Mouse (Mus musculus) left cerebral cortex, postnatal 14 days (tissue): ENCODE results near the gene Zbtb2. TPM values are rescaled to one million over a fixed set of nuclear protein-coding genes. Genes with fewer than 3 reads are reported as not detected.

Source experiments
- DNase-seq, 2 experiments: peaks; one replicate each; pipeline ENCODE4 v3.0.0; 2021 to 2022; ENCODE audit warnings: low spot score in 2 of 2, mixed read lengths in 1 of 2
- intact Hi-C: fragments of 180-260 bp; cut with DNase I; formaldehyde crosslinking; loops from one replicate; pipeline ENCODE4 v1.15.1; 2025
- total RNA-seq, 2 experiments: library from RNA; stranded (reverse); gene quantifications; 2 replicates each; pipeline ENCODE4 v1.2.3; 2021

Gene Zbtb2
- total RNA-seq, 2 experiments from 2014 or later, result 8.8 to 10.0 TPM

DNA sequence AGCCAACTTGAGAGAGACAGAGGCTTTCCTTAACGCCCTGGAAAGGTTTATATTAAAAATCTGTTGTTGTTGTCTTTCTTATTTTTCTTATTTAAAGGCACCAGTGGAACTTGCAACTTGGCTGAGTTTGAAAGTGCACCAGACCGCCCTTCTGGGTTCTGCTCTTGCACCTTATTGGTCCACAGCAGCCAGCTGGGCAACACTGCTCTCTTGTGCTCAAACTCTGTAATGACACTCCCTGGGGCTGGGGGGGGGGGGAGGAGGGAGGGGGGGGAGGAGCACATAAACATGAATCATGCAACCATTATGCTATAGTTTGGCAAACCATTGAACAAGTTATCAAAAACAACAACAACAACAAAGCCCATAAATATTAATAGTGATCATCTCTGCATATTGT lies 46.5 kb downstream of the Zbtb2 start:
- peak; percentile 37 to 51 for DNase-seq
- intact Hi-C loops, result no loop called here

DNA sequence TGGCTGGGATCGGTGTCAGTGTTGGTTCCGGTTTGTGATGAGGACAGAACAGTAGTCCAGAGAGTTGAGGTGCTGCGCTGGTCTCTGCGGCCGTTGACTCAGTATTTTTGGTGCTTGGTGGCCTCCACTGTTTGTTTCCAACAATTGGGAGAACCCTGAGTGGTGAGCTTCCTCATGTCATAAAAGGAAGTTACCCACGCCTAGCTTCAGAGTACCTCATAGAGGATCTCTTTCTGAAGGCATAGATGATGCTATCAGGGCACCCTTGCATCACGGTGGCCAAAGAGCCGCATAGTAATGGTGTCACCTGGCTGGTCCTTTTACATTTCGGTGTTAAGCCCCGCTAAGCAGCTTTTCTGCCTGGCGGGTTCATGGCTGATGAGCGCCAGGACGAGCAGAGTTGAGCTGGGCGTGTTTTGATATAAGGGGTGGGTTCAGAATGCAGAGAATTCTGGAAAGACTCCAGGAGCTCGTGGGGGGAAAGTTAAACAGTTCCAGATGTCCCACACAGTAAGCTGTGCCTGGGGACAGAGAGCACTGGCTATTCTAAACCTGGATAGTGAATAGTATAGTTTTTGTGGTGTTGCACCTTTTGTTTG lies 48.9 kb downstream of the Zbtb2 start:
- intact Hi-C loops, result loop anchor here (10.0 kb wide), 1 partner anchor 184 kb away; no protein-coding TSS in a partner anchor
- DNase-seq, result no peak

DNA sequence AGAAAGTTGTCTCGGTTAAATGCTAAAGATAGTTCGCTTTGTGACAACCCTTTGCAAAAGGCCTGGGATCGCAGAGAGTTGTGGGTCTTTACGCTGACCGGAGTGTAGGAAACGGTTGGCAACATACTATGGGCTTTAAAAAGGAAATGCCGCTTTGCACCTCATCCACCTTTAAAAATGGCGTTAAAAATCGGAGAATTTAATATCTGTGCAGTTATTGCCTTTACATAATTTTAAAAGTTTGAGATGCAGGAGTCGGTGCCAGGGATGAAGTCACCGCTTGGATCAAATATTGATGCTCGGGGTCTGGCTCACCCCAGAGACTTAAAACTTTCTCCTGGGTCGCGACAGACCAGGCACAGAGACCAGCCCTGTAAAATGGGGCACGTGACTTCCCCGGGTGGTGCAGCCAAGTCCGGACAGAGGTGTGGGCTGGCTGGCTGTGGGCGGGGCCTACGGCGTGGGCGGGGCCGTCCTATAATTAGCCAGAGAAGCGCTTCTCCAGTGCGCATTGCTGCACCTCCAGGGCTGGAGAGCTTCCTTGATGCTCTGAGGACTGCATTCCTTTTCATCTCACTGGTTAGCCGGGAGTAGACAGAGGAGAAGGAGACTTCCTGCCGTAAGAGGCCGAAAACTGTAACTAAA lies 53.7 kb downstream of the Zbtb2 start:
- intact Hi-C loops, result loop anchor here (5.0 to 10.0 kb wide), 3 partner anchors 179 to 802 kb away; no protein-coding TSS in a partner anchor
- peak; percentile 30 to 61 for DNase-seq

DNA sequence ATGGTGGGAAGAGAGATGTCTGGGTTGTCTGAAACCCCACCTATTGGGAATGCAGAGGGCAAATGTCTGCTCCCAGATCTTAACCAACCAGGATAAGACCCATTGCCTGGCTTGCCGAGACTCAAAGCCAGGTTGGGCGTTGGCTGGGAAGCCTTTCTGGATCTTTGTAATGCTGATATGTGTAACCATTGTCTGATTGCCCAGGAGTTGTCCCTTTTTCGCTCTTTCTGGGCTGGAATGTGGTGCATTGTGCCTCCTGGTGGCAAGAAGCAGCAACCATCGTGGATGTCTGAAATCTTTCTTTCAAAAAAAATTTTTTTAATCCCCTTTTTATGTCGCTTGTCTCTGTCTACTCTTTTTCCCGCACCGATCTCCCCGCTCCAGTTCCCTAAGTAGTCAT lies 54.6 kb downstream of the Zbtb2 start:
- intact Hi-C loops, result loop anchor here (2.0 to 10.0 kb wide), 4 partner anchors 179 to 801 kb away; no protein-coding TSS in a partner anchor
- peak; percentile 62 to 64 for DNase-seq

DNA sequence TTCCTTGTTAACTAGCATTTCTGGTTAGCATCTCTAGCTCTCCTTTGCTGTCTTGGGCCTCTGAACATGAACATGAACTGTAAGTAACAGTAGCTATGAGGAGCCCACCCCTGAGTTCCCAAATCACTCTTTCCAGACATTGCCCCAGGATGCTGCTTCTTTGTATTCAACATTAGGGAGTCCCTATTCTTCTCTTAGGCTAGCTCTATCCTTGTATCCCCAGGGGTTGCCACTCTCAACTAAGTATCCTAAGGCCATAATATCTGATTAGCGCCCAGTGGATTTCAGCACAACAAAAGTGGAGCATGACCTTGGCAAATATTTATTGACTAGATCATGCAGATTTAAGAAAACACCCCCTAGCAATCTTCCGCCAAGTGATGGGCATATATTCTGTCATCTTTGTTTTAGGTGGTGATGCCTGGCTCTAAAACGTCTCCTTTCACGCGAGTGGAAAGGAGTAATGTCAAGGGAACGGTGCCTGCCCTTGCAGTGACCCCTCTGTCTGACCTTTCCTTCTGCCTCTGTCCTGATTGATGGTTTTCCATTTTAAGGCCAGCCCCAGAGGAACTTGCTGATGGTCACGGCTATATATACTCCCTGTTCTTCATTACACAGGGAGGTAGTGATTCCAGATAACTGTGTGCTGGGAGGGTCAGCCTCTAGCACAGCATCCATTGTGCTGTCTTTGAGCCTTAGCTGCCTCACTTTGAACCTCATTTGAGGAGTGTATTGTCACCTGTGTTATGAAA lies 55.5 kb downstream of the Zbtb2 start:
- intact Hi-C loops, result loop anchor here (2.0 to 10.0 kb wide), 4 partner anchors 178 to 800 kb away; no protein-coding TSS in a partner anchor

DNA sequence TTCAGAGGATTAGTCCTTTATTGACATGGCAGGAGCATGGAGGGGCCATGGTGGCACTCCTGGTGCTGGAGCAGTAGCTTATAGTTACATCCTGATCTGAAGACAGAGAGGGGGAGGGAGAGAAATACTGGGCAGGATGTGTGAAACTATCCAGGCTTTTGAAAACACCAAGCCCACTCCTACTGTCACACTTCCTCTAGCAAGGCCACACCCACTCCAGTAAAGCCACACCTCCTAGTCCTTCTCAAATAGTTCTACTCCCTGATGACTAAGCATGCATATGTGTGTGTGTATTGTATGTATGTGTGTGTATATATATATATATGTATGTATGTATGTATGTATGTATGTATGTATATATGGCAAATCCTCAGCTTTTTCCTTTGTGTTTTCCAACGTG lies 60.2 kb downstream of the Zbtb2 start:
- DNase-seq, result no peak
- intact Hi-C loops, result no loop called here

More for the DNA sequence above, 55.5 kb downstream of the Zbtb2 start:
- no peak for DNase-seq

DNA sequence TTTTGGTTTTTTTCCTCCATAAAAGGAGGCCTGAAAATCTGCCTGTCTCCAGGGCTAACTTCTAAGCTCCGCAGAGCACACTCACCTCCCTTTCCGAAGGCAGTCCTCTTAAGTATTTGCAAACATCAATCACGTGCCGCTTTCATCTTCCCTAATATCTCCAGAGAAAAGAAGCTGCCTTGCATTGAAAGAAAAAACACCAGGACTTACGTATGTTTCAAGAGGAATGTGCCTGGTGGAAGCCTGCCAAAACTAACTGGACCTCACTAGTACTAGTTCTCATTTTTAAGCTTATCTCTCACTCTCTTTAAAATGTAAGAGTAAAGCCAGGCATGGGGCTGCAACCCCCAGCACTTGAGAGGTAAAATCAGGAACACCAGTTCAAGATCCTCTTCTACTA lies 62.3 kb downstream of the Zbtb2 start:
- intact Hi-C loops, result no loop called here
- no peak for DNase-seq

DNA sequence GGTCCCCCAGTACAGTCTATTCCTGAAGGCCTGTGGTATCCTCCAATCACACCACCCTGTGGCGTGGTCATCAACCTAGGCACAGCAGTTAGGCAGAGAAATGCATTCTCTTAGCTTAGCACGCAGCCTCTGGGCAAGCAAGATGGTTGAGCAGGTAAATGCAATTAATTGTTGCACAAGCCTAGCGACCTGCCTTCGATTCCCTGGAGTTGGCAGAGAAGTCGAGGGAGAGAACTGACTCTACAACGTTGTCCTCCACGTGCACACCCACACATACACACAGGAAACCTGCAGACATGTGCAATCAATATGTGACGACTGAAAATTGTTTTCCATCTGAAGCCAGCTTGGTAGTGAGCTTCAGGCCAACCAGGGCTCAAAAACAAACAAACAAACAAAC lies 64.0 kb downstream of the Zbtb2 start:
- intact Hi-C loops, result no loop called here
- DNase-seq, result no peak

Other genes with a start within 250 kb of the Zbtb2 start
- 10 to 100 TPM; 17.4 to 17.7 TPM for gene Akap12, start 121.7 kb downstream of the Zbtb2 start, total RNA-seq
- 10 to 100 TPM; 31.1 to 40.9 TPM for gene Rmnd1, start 44.3 kb upstream of the Zbtb2 start, total RNA-seq
- gene Armt1, start 44.4 kb upstream of the Zbtb2 start, total RNA-seq, result 10 to 100 TPM; 16.2 to 18.5 TPM
- under 1 TPM; 0.13 to 0.21 TPM for gene Ccdc170, start 94.4 kb upstream of the Zbtb2 start, total RNA-seq
- gene Esr1, start 223.5 kb upstream of the Zbtb2 start, total RNA-seq, result 1 to 10 TPM; 2.7 to 2.9 TPM